Mouse (Mus musculus) liver, embryonic 11.5 days (tissue): ENCODE measurements around the gene Gm42906. TPM values are rescaled to one million over a fixed set of nuclear protein-coding genes. Genes with fewer than 3 reads are reported as not detected.

Source experiments
- ATAC-seq: fragments of 200-750 bp; cut with Nextera tagmentation; replicated peaks from 2 replicates; pipeline ENCODE4 v1.8.0; 2017; ENCODE audit warnings: moderate number of reproducible peaks, mild to moderate bottlenecking, moderate TSS enrichment, moderate library complexity; ENCODE audit not compliant: low FRiP score
- DNase-seq: peaks from one replicate; pipeline ENCODE4 v3.0.0-alpha.2; 2017; ENCODE audit warnings: low spot score
- H3K27ac ChIP-seq: fragments of 300-500 bp; sonication (generic); 2 replicates; pipeline ENCODE4 v1.5.1; 2014; ENCODE audit warnings: mild to moderate bottlenecking, low read depth, low read length, control low read depth
- H3K27me3 ChIP-seq: fragments of 300-500 bp; sonication (generic); replicated peaks from 2 replicates; pipeline ENCODE4 v1.6.1; 2014; ENCODE audit warnings: low read length, mixed read lengths; ENCODE audit not compliant: control insufficient read depth, insufficient read depth
- H3K36me3 ChIP-seq: fragments of 300-500 bp; sonication (generic); 2 replicates; pipeline ENCODE4 v1.6.1; 2014; ENCODE audit warnings: mild to moderate bottlenecking, low read length, moderate library complexity, mixed read lengths; ENCODE audit not compliant: control insufficient read depth, insufficient read depth
- H3K4me1 ChIP-seq: fragments of 300-500 bp; sonication (generic); replicated peaks from 2 replicates; pipeline ENCODE4 v1.6.1; 2014; ENCODE audit warnings: low read length, mixed read lengths; ENCODE audit not compliant: control insufficient read depth, insufficient read depth
- H3K4me2 ChIP-seq: fragments of 300-500 bp; sonication (generic); 2 replicates; pipeline ENCODE4 v1.6.1; 2014; ENCODE audit warnings: mild to moderate bottlenecking, control low read depth, moderate library complexity
- H3K4me3 ChIP-seq: fragments of 300-500 bp; sonication (generic); 2 replicates; pipeline ENCODE4 v1.5.1; 2014; ENCODE audit warnings: low read depth, low read length, control low read depth
- H3K9ac ChIP-seq: fragments of 300-500 bp; sonication (generic); 2 replicates; pipeline ENCODE4 v1.6.1; 2014; ENCODE audit warnings: low read depth, low read length, control low read depth
- H3K9me3 ChIP-seq: fragments of 300-500 bp; sonication (generic); 2 replicates; pipeline ENCODE4 v1.6.1; 2016; ENCODE audit warnings: low read length, inconsistent platforms, mixed read lengths; ENCODE audit not compliant: control insufficient read depth
- WGBS: fragments of 180-500 bp; shearing (Covaris S2); extraction: QIAGEN DNeasy Blood & Tissue Kit; methylation state at CpG from one replicate; pipeline ENCODE4 v1.1.7; 2014; 5-methylcytosine and 5-hydroxymethylcytosine counted together
- polyA plus RNA-seq: library from polyadenylated mRNA; unstranded; fragments of >200 nt; fragmentation: Nextera tagmentation; extraction: Ambion mirVana; gene quantifications from 2 replicates; pipeline ENCODE4 v1.2.1, GENCODE M21; 2014

Gm42906 gene
- polyA plus RNA-seq, 1 experiment from 2014 or later, result not detected

GRCm38 (mm10) chr5:151298371-151298770 is 129.6 kb downstream of the Gm42906 start:
- no peaks in the 10 kb centered on the region for H3K36me3 ChIP-seq
- no peaks in the 10 kb centered on the region for H3K27me3 ChIP-seq
- 63% methylated on average over 4 of the region's 4 CpGs for WGBS
- H3K4me1 ChIP-seq, result no peaks in the 10 kb centered on the region
- H3K9ac ChIP-seq, result no peak overlapping the region
- no peak overlapping the region for H3K4me3 ChIP-seq
- no peak for ATAC-seq
- no peak overlapping the region for H3K27ac ChIP-seq
- no peak overlapping the region for H3K4me2 ChIP-seq
- no peak for DNase-seq
- H3K9me3 ChIP-seq, result no peaks in the 10 kb centered on the region

- Histone ChIP-seq H3K4me1 (no peaks in the 10 kb centered on the region), H3K4me2 (no peak overlapping the region), H3K36me3 (no peaks in the 10 kb centered on the region), H3K27ac (no peak overlapping the region), H3K9ac (no peak overlapping the region), H3K4me3 (no peak overlapping the region), H3K9me3 (no peaks in the 10 kb centered on the region), H3K27me3 (no peaks in the 10 kb centered on the region)
- 73% methylated on average over 4 of the region's 4 CpGs for WGBS
- ATAC-seq, result no peak
- no peak for DNase-seq
These were observed 131.7 kb downstream of the Gm42906 start for GRCm38 (mm10) chr5:151296244-151296643.

- H3K27ac ChIP-seq, result no peak overlapping the region
- no peak for DNase-seq
- H3K4me1 ChIP-seq, result no peaks in the 10 kb centered on the region
- no peaks in the 10 kb centered on the region for H3K27me3 ChIP-seq
- H3K9ac ChIP-seq, result no peak overlapping the region
- H3K36me3 ChIP-seq, result no peaks in the 10 kb centered on the region
- no peak for ATAC-seq
- no peak overlapping the region for H3K4me2 ChIP-seq
- no peak overlapping the region for H3K4me3 ChIP-seq
- 81% methylated on average over 4 of the region's 4 CpGs for WGBS
- no peaks in the 10 kb centered on the region for H3K9me3 ChIP-seq
These were observed 134.4 kb downstream of the Gm42906 start for GRCm38 (mm10) chr5:151293591-151293990.

GRCm38 (mm10) chr5:151292310-151292709 is 135.7 kb downstream of the Gm42906 start:
- Histone ChIP-seq H3K4me3 (no peak overlapping the region), H3K9me3 (no peaks in the 10 kb centered on the region), H3K27me3 (no peaks in the 10 kb centered on the region), H3K36me3 (no peaks in the 10 kb centered on the region), H3K9ac (no peak overlapping the region), H3K4me1 (no peaks in the 10 kb centered on the region), H3K27ac (no peak overlapping the region), H3K4me2 (no peak overlapping the region)
- peak; percentile 27; the same call in 1 of the 2 replicates for ATAC-seq
- 15% methylated on average over 1 of the region's 1 CpGs for WGBS
- DNase-seq, result no peak

GRCm38 (mm10) chr5:151286331-151286730 is 141.6 kb downstream of the Gm42906 start:
- DNase-seq (no peak), ATAC-seq (no peak)
- no peaks in the 10 kb centered on the region for H3K9me3 ChIP-seq
- no peak overlapping the region for H3K9ac ChIP-seq
- H3K4me3 ChIP-seq, result no peak overlapping the region
- H3K36me3 ChIP-seq, result no peaks in the 10 kb centered on the region
- H3K27ac ChIP-seq, result no peak overlapping the region
- WGBS, result 82% methylated on average over 1 of the region's 1 CpGs
- H3K4me2 ChIP-seq, result no peak overlapping the region
- H3K27me3 ChIP-seq, result no peaks in the 10 kb centered on the region
- no peaks in the 10 kb centered on the region for H3K4me1 ChIP-seq

- Histone ChIP-seq H3K9ac (no peak overlapping the region), H3K9me3 (no peaks in the 10 kb centered on the region), H3K36me3 (no peaks in the 10 kb centered on the region), H3K4me1 (no peaks in the 10 kb centered on the region), H3K4me2 (no peak overlapping the region), H3K27ac (no peak overlapping the region), H3K4me3 (no peak overlapping the region), H3K27me3 (no peaks in the 10 kb centered on the region)
- DNase-seq (no peak), ATAC-seq (no peak)
- 84% methylated on average over 7 of the region's 7 CpGs for WGBS
These were observed 148.4 kb downstream of the Gm42906 start for GRCm38 (mm10) chr5:151279531-151279930.

GRCm38 (mm10) chr5:151277927-151278326 is 150.0 kb downstream of the Gm42906 start:
- H3K4me3 ChIP-seq, result no peak overlapping the region
- no peak for ATAC-seq
- H3K4me2 ChIP-seq, result no peak overlapping the region
- H3K4me1 ChIP-seq, result no peaks in the 10 kb centered on the region
- no peak overlapping the region for H3K9ac ChIP-seq
- no peaks in the 10 kb centered on the region for H3K9me3 ChIP-seq
- no peaks in the 10 kb centered on the region for H3K36me3 ChIP-seq
- H3K27me3 ChIP-seq, result no peaks in the 10 kb centered on the region
- WGBS, result 85% methylated on average over 6 of the region's 6 CpGs
- no peak overlapping the region for H3K27ac ChIP-seq
- DNase-seq, result no peak

- ATAC-seq (no peak), DNase-seq (no peak)
- no peak overlapping the region for H3K4me2 ChIP-seq
- H3K27me3 ChIP-seq, result no peaks in the 10 kb centered on the region
- H3K9me3 ChIP-seq, result no peaks in the 10 kb centered on the region
- no peaks in the 10 kb centered on the region for H3K4me1 ChIP-seq
- no peaks in the 10 kb centered on the region for H3K36me3 ChIP-seq
- H3K9ac ChIP-seq, result no peak overlapping the region
- no peak overlapping the region for H3K27ac ChIP-seq
- no peak overlapping the region for H3K4me3 ChIP-seq
- WGBS, result 82% methylated on average over 2 of the region's 2 CpGs
These were observed 152.0 kb downstream of the Gm42906 start for GRCm38 (mm10) chr5:151275986-151276385.

- Histone ChIP-seq H3K27me3 (no peaks in the 10 kb centered on the region), H3K36me3 (no peaks in the 10 kb centered on the region), H3K9ac (no peak overlapping the region), H3K27ac (no peak overlapping the region), H3K9me3 (no peaks in the 10 kb centered on the region), H3K4me2 (no peak overlapping the region), H3K4me3 (no peak overlapping the region), H3K4me1 (no peaks in the 10 kb centered on the region)
- DNase-seq (no peak), ATAC-seq (no peak)
- 68% methylated on average over 6 of the region's 6 CpGs for WGBS
These were observed 153.7 kb downstream of the Gm42906 start for GRCm38 (mm10) chr5:151274265-151274664.
